Mouse (Mus musculus) gastrocnemius, postnatal 25 days (tissue): ENCODE measurements around the gene Esyt3. TPM values are rescaled to one million over a fixed set of nuclear protein-coding genes. Genes with fewer than 3 reads are reported as not detected.

Source experiments
- DNase-seq: peaks from one replicate; pipeline ENCODE4 v3.0.0; 2022
- total RNA-seq, 2 experiments: library from RNA; stranded (reverse); gene quantifications; 1 replicate in 1 of 2; 2 replicates in 1 of 2; pipeline ENCODE4 v1.2.3; 2021

The Esyt3 gene
- total RNA-seq, 2 experiments from 2014 or later: 0.16 TPM; not detected in 1

GRCm38 (mm10) chr9:99354796-99355195, 3.6 kb downstream of the Esyt3 start:
- no peak for DNase-seq

- no peak for DNase-seq
Observed at GRCm38 (mm10) chr9:99353390-99353789, 5.0 kb downstream of the Esyt3 start.

- DNase-seq: no peak
Observed at GRCm38 (mm10) chr9:99352964-99353363, 5.4 kb downstream of the Esyt3 start.

- no peak for DNase-seq
Observed at GRCm38 (mm10) chr9:99345351-99345792, 13.0 kb downstream of the Esyt3 start.

- no peak for DNase-seq
Observed at GRCm38 (mm10) chr9:99341600-99341999, 16.8 kb downstream of the Esyt3 start.

- DNase-seq: no peak
Observed at GRCm38 (mm10) chr9:99340126-99340525, 18.2 kb downstream of the Esyt3 start.

GRCm38 (mm10) chr9:99339182-99339581, 19.2 kb downstream of the Esyt3 start:
- no peak for DNase-seq

GRCm38 (mm10) chr9:99338293-99338692, 20.1 kb downstream of the Esyt3 start:
- DNase-seq: no peak

- no peak for DNase-seq
Observed at GRCm38 (mm10) chr9:99336538-99336937, 21.8 kb downstream of the Esyt3 start.

- DNase-seq: no peak
Observed at GRCm38 (mm10) chr9:99326881-99327280, 31.5 kb downstream of the Esyt3 start.

GRCm38 (mm10) chr9:99325961-99326360, 32.4 kb downstream of the Esyt3 start:
- no peak for DNase-seq

GRCm38 (mm10) chr9:99325208-99325929, 33.0 kb downstream of the Esyt3 start:
- no peak for DNase-seq

- DNase-seq: no peak
Observed at GRCm38 (mm10) chr9:99320006-99320405, 38.4 kb downstream of the Esyt3 start.

GRCm38 (mm10) chr9:99319343-99319951, 38.9 kb downstream of the Esyt3 start:
- no peak for DNase-seq

GRCm38 (mm10) chr9:99306226-99306625, 52.1 kb downstream of the Esyt3 start:
- no peak for DNase-seq

- DNase-seq: no peak
Observed at GRCm38 (mm10) chr9:99304296-99304695, 54.1 kb downstream of the Esyt3 start.

Other genes with a start within 250 kb of the Esyt3 start
- 1 to 10 TPM; 3.8 to 5.0 TPM for gene Pik3cb, start 217.9 kb downstream of the Esyt3 start, total RNA-seq
- gene Faiml, start 121.3 kb downstream of the Esyt3 start, total RNA-seq: not detected
- 1 to 10 TPM; 3.0 to 3.1 TPM for gene Cep70, start 115.2 kb downstream of the Esyt3 start, total RNA-seq
- 1 to 10 TPM; 4.1 to 6.8 TPM for gene Mras, start 78.8 kb upstream of the Esyt3 start, total RNA-seq
- not detected for gene Nme9, start 92.9 kb upstream of the Esyt3 start, total RNA-seq
- gene Armc8, start 210.3 kb upstream of the Esyt3 start, total RNA-seq: 10 to 100 TPM; 24.3 to 26.8 TPM
- 1 to 10 TPM; 4.1 to 4.3 TPM for gene Dbr1, start 217.2 kb upstream of the Esyt3 start, total RNA-seq